Mouse (Mus musculus): ENCODE measurements at regions not wholly inside any gene's neighbourhood (a gene's known extent, or its start where the extent isn't known, plus 50 kb on each side); places are given as distances from the start of the nearest gene placed in this dataset.

GRCm38 (mm10) chr2:17932932-17933790 is 63.6 kb downstream of the H2al2a start:
- WGBS = 63% methylated on average over 15 of the region's 15 CpGs
- peaks cover 2% of the 10 kb centered on the region; the same call in 1 of the 2 replicates for H3K27me3 ChIP-seq (ENCODE audit: control insufficient read depth, insufficient read depth, low read length)
- no peaks in the 10 kb centered on the region for H3K79me2 ChIP-seq (ENCODE audit: control insufficient read depth, insufficient read depth, low read length)
- no peaks in the 10 kb centered on the region for H3K4me1 ChIP-seq (ENCODE audit: control insufficient read depth, insufficient read depth, low read length)
- DNase-seq (ENCODE audit: extremely low read depth, low read depth, low spot score) = no peak
- no peak for TF ChIP-seq POLR2A (IDR thresholded peaks at IDR 0.05; ENCODE audit: extremely low read depth, insufficient read depth, low read length)
- no peak for TF ChIP-seq CTCF (IDR thresholded peaks at IDR 0.05; ENCODE audit: low read depth, low read length)
- H3K36me3 ChIP-seq (ENCODE audit: control insufficient read depth, insufficient read depth, low read length) = no peaks in the 10 kb centered on the region
- no peak overlapping the region for H3K27ac ChIP-seq (replicated peaks; ENCODE audit: insufficient read depth, low read depth, low read length)
- no peak overlapping the region for H3K4me3 ChIP-seq (ENCODE audit: insufficient read depth, low read depth, low read length)
- no peak overlapping the region for H3K9ac ChIP-seq (ENCODE audit: low read depth, low read length)

DNA sequence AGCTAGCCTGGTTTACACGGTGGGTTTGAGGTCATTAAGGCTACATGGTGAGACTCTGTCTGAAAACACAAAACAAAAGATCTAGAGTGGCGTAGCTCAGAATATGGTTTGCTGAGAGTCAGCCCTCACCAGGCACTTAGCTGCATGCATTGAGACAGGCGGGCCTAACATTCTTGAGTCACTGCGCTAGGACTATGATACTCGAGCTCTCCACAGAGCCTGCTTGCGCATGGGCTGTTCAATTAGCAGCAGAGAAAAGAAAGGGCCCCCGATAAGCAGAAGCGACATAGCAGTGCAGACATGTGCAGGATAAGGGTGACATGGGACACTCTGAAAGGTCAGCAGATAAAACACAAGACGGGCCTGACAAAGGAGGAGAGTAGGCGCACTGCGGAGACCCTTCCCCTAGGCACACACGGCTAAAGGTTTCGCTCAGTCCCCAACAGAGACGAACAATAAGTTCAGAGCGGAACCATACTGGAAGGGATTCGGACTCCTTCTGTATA is 64.3 kb downstream of the H2al2a start:
- WGBS = 67% methylated on average over 16 of the region's 16 CpGs

DNA sequence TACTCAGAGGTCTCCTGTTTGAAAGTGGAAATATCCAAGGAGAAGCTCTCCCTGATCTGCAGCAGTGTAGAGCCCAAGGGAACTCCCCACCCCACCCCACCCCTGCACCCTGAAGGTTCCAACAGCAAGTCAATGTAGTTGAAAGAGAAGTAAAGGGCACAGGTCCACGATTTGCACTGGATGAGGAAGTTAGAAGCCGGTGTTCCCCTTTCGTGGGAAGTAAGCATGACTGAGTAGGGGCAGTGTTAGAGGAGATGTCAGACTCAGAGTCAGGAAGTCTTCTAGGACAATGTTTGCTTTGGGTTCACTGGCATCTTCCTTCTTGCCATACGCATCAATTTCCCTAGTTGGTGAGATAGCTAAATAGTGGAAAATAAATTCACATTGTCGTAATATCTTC is 64.9 kb downstream of the H2al2a start:
- WGBS = 75% methylated on average over 5 of the region's 5 CpGs
- no peaks in the 10 kb centered on the region for H3K36me3 ChIP-seq (ENCODE audit: control insufficient read depth, insufficient read depth, low read length)
- H3K4me1 ChIP-seq (ENCODE audit: control insufficient read depth, insufficient read depth, low read length) = no peaks in the 10 kb centered on the region
- H3K79me2 ChIP-seq (ENCODE audit: control insufficient read depth, insufficient read depth, low read length) = no peaks in the 10 kb centered on the region
- DNase-seq (ENCODE audit: extremely low read depth, low read depth, low spot score) = peak; percentile 3
- H3K27ac ChIP-seq (replicated peaks; ENCODE audit: insufficient read depth, low read depth, low read length) = no peak overlapping the region
- no peak for TF ChIP-seq CTCF (IDR thresholded peaks at IDR 0.05; ENCODE audit: low read depth, low read length)
- no peak for TF ChIP-seq POLR2A (IDR thresholded peaks at IDR 0.05; ENCODE audit: extremely low read depth, insufficient read depth, low read length)
- H3K9ac ChIP-seq (ENCODE audit: low read depth, low read length) = no peak overlapping the region
- no peak overlapping the region for H3K4me3 ChIP-seq (ENCODE audit: insufficient read depth, low read depth, low read length)
- peaks cover 2% of the 10 kb centered on the region; the same call in 1 of the 2 replicates for H3K27me3 ChIP-seq (ENCODE audit: control insufficient read depth, insufficient read depth, low read length)

More for the DNA sequence above, 64.3 kb downstream of the H2al2a start:
- no peak overlapping the region for H3K27ac ChIP-seq (replicated peaks; ENCODE audit: insufficient read depth, low read depth, low read length)
- H3K4me3 ChIP-seq (ENCODE audit: insufficient read depth, low read depth, low read length) = no peak overlapping the region
- no peak for DNase-seq (ENCODE audit: extremely low read depth, low read depth, low spot score)
- H3K4me1 ChIP-seq (ENCODE audit: control insufficient read depth, insufficient read depth, low read length) = no peaks in the 10 kb centered on the region
- no peak for TF ChIP-seq POLR2A (IDR thresholded peaks at IDR 0.05; ENCODE audit: extremely low read depth, insufficient read depth, low read length)
- no peak for TF ChIP-seq CTCF (IDR thresholded peaks at IDR 0.05; ENCODE audit: low read depth, low read length)
- H3K27me3 ChIP-seq (ENCODE audit: control insufficient read depth, insufficient read depth, low read length) = peaks cover 2% of the 10 kb centered on the region; the same call in 1 of the 2 replicates
- no peak overlapping the region for H3K9ac ChIP-seq (ENCODE audit: low read depth, low read length)
- no peaks in the 10 kb centered on the region for H3K36me3 ChIP-seq (ENCODE audit: control insufficient read depth, insufficient read depth, low read length)
- no peaks in the 10 kb centered on the region for H3K79me2 ChIP-seq (ENCODE audit: control insufficient read depth, insufficient read depth, low read length)

DNA sequence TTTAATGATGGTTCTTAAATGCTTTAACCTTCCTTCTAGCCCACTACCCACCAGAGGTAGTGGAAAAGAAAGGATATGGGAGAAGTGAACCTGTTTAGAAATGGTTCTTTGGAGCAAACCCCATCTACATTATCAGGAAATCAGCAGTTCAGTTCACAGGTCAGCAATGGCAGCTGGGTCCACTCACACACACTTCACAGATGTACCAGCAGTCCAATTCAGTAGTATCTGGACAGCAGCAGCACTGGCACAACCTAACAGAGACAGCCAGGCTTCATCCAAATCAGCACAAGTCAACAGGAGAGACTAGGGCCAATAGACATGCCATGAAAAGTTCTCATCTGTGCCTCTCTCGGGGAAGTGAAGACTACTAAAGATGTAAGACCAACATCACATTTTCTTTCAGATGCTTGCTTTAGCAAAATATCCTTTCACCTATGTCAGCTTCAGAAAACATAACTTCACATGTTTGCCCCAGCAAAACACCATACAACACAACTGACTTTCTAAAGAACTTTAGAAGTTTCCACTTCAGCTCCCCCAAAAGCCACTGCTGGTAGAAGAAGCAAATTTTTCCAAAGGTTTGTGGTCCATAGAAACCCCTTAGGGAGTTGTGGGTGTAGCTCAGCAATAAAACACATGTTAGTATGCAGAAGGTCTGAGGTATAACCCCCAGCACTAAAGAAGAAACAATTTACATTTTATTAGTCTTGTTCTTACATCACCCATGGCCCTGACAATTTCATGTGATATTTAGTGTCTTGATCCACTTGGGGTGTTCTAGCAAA is 77.7 kb downstream of the H2al2a start:
- H3K4me3 ChIP-seq (ENCODE audit: insufficient read depth, low read depth, low read length) = no peak overlapping the region
- H3K79me2 ChIP-seq (ENCODE audit: control insufficient read depth, insufficient read depth, low read length) = no peaks in the 10 kb centered on the region
- no peaks in the 10 kb centered on the region for H3K4me1 ChIP-seq (ENCODE audit: control insufficient read depth, insufficient read depth, low read length)
- WGBS = 91% methylated on average over 1 of the region's 1 CpGs
- H3K27me3 ChIP-seq (ENCODE audit: control insufficient read depth, insufficient read depth, low read length) = no peaks in the 10 kb centered on the region
- no peak overlapping the region for H3K27ac ChIP-seq (replicated peaks; ENCODE audit: insufficient read depth, low read depth, low read length)
- no peak for DNase-seq (ENCODE audit: extremely low read depth, low read depth, low spot score)
- H3K9ac ChIP-seq (ENCODE audit: low read depth, low read length) = no peak overlapping the region
- no peaks in the 10 kb centered on the region for H3K36me3 ChIP-seq (ENCODE audit: control insufficient read depth, insufficient read depth, low read length)
- TF ChIP-seq POLR2A (IDR thresholded peaks at IDR 0.05; ENCODE audit: extremely low read depth, insufficient read depth, low read length) = no peak
- no peak for TF ChIP-seq CTCF (IDR thresholded peaks at IDR 0.05; ENCODE audit: low read depth, low read length)

DNA sequence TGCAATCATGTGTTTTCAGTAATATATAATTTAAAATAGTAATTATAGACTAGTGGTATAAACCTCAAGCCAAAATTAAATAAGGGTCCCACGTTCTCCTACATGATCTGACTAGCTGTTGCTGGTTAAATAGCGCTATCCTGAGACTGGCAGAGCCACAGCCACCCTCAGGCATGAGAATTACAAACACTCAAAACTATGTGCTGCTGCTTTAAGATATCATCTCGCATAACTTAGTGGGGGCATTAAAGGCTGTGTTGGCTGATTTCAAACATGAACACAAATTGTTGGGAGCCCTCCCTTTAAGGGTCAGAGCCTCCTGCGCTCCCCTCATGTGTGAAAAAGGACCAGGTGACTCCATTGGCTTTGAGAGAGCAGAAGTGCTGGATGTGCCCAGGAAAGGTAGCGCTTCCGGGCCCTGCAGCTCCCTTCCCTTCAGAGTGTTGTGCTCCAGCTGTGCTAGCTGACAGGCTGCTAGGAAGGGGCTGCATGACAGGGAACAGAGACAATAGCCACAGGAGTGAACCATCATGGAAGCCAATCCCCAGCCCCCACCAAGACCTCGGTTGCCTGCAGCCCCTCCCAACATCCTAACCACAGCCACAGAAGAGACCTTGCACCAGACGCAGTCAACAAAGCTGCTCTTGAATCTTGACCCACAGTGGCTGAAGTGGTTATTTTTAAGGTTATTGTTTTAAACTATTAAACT is 79.4 kb downstream of the H2al2a start:
- 45% methylated on average over 8 of the region's 8 CpGs for WGBS

More for the DNA sequence above, 79.4 kb downstream of the H2al2a start:
- DNase-seq (ENCODE audit: extremely low read depth, low read depth, low spot score) = no peak
- no peak overlapping the region for H3K9ac ChIP-seq (ENCODE audit: low read depth, low read length)
- H3K4me3 ChIP-seq (ENCODE audit: insufficient read depth, low read depth, low read length) = no peak overlapping the region
- H3K27ac ChIP-seq (replicated peaks; ENCODE audit: insufficient read depth, low read depth, low read length) = no peak overlapping the region
- H3K27me3 ChIP-seq (ENCODE audit: control insufficient read depth, insufficient read depth, low read length) = no peaks in the 10 kb centered on the region
- no peaks in the 10 kb centered on the region for H3K79me2 ChIP-seq (ENCODE audit: control insufficient read depth, insufficient read depth, low read length)
- no peaks in the 10 kb centered on the region for H3K36me3 ChIP-seq (ENCODE audit: control insufficient read depth, insufficient read depth, low read length)
- TF ChIP-seq POLR2A (IDR thresholded peaks at IDR 0.05; ENCODE audit: extremely low read depth, insufficient read depth, low read length) = no peak
- no peak for TF ChIP-seq CTCF (IDR thresholded peaks at IDR 0.05; ENCODE audit: low read depth, low read length)
- H3K4me1 ChIP-seq (ENCODE audit: control insufficient read depth, insufficient read depth, low read length) = no peaks in the 10 kb centered on the region
